Mouse (Mus musculus) stomach, postnatal 0 days (tissue): ENCODE data around the gene Stard13. TPM values are rescaled to one million over a fixed set of nuclear protein-coding genes. Genes with fewer than 3 reads are reported as not detected.

ENCODE experiments used
- ATAC-seq: fragments of 200-750 bp; cut with Nextera tagmentation; 2 replicates; pipeline ENCODE4 v1.8.0; 2017; ENCODE audit not compliant: low FRiP score, low TSS enrichment
- DNase-seq: peaks from one replicate; pipeline ENCODE4 v3.0.0-alpha.2; 2016; ENCODE audit warnings: low spot score
- H3K27ac ChIP-seq: fragments of 300-500 bp; sonication (generic); replicated peaks from 2 replicates; pipeline ENCODE4 v1.5.1; 2014; ENCODE audit warnings: mild to moderate bottlenecking, control low read depth
- H3K27me3 ChIP-seq: fragments of 300-500 bp; sonication (generic); 2 replicates; pipeline ENCODE4 v1.6.1; 2014; ENCODE audit warnings: low read length; ENCODE audit not compliant: control insufficient read depth, insufficient read depth
- H3K36me3 ChIP-seq: fragments of 300-500 bp; sonication (generic); 2 replicates; pipeline ENCODE4 v1.6.1; 2014; ENCODE audit warnings: low read length, mixed read lengths; ENCODE audit not compliant: control insufficient read depth, insufficient read depth
- H3K4me1 ChIP-seq: fragments of 300-500 bp; sonication (generic); replicated peaks from 2 replicates; pipeline ENCODE4 v1.6.1; 2014; ENCODE audit warnings: antibody characterized with exemption; ENCODE audit not compliant: control insufficient read depth, insufficient read depth
- H3K4me2 ChIP-seq: fragments of 300-500 bp; sonication (generic); replicated peaks from 2 replicates; pipeline ENCODE4 v1.6.1; 2014; ENCODE audit warnings: low read depth, mild to moderate bottlenecking, control low read depth, moderate library complexity
- H3K4me3 ChIP-seq: fragments of 300-500 bp; sonication (generic); 2 replicates; pipeline ENCODE4 v1.5.1; 2014; ENCODE audit warnings: low read depth, low read length, control low read depth
- H3K9ac ChIP-seq: fragments of 300-500 bp; sonication (generic); 2 replicates; pipeline ENCODE4 v1.6.1; 2014; ENCODE audit warnings: mild to moderate bottlenecking, low read length, control low read depth, mixed read lengths
- H3K9me3 ChIP-seq: fragments of 300-500 bp; sonication (generic); 2 replicates; pipeline ENCODE4 v1.6.1; 2016; ENCODE audit warnings: low read length; ENCODE audit not compliant: control insufficient read depth
- CTCF ChIP-seq: IDR thresholded peaks from 2 replicates; pipeline ENCODE4 v1.5.1; 2016; ENCODE audit warnings: antibody characterized with exemption, low read depth, mild to moderate bottlenecking, moderate library complexity
- EP300 ChIP-seq: optimal IDR thresholded peaks from 2 replicates; pipeline ENCODE3; 2016; ENCODE audit warnings: antibody characterized with exemption
- WGBS: fragments of 180-500 bp; shearing (Covaris S2); extraction: QIAGEN DNeasy Blood & Tissue Kit; methylation state at CpG from one replicate; pipeline ENCODE4 v1.1.7; 2014; 5-methylcytosine and 5-hydroxymethylcytosine counted together
- polyA plus RNA-seq: library from polyadenylated mRNA; unstranded; fragments of >200 nt; fragmentation: Nextera tagmentation; extraction: Ambion mirVana; gene quantifications from 2 replicates; pipeline ENCODE4 v1.2.1, GENCODE M21; 2015

Gene Stard13
- polyA plus RNA-seq, 1 experiment from 2014 or later = 6.1 TPM

DNA sequence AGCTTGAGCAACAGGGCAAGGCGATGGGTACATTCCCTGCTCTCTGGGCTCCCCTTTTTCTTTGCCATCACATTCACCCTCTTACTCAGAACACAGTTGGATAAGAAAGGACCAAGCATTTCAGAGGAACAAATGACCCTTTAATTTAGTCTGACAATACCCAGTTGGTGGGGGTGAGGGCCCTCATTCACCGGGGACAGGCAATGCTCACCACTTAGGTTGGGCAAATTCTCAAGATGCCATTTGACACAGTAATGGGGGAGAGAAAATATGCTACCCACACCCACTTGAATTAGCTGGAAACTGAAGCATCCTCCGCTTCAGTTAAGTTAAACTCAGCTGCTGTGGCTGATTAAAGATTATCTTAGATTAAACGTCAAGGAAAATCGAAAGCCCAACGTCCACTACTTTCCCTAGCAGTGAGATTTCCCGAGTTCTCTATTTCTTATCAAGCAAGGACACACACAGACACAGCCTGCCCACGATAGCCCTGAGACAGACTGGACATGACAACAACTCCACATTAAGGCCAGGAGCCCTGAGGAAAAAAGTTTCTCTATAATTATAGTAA is 48.3 kb downstream of the Stard13 start:
- Histone ChIP-seq H3K4me1 (no peaks in the 10 kb centered on the region), H3K9ac (no peak overlapping the region), H3K4me3 (no peak overlapping the region), H3K4me2 (no peak overlapping the region), H3K9me3 (no peaks in the 10 kb centered on the region), H3K36me3 (no peaks in the 10 kb centered on the region), H3K27ac (no peak overlapping the region), H3K27me3 (no peaks in the 10 kb centered on the region)
- ATAC-seq (no peak), DNase-seq (no peak)
- WGBS = 60% methylated on average over 8 of the region's 8 CpGs
- TF ChIP-seq CTCF (no peak), EP300 (no peak)

- Histone ChIP-seq H3K9ac (no peak overlapping the region), H3K4me3 (no peak overlapping the region), H3K9me3 (no peaks in the 10 kb centered on the region), H3K4me2 (no peak overlapping the region), H3K27me3 (no peaks in the 10 kb centered on the region), H3K4me1 (no peaks in the 10 kb centered on the region), H3K36me3 (no peaks in the 10 kb centered on the region), H3K27ac (no peak overlapping the region)
- no peak for TF ChIP-seq CTCF
- TF ChIP-seq EP300 = no peak
- DNase-seq (no peak), ATAC-seq (peak; percentile 61; the same call in 1 of the 2 replicates)
- 67% methylated on average over 11 of the region's 11 CpGs for WGBS
Measured at GRCm38 (mm10) chr5:151183656-151184240, 49.9 kb downstream of the Stard13 start.

- Histone ChIP-seq H3K4me2 (no peak overlapping the region), H3K4me3 (no peak overlapping the region), H3K4me1 (no peaks in the 10 kb centered on the region), H3K9me3 (no peaks in the 10 kb centered on the region), H3K27me3 (no peaks in the 10 kb centered on the region), H3K9ac (no peak overlapping the region), H3K27ac (no peak overlapping the region), H3K36me3 (no peaks in the 10 kb centered on the region)
- TF ChIP-seq CTCF (no peak), EP300 (no peak)
- ATAC-seq (no peak), DNase-seq (no peak)
- WGBS = 87% methylated on average over 8 of the region's 8 CpGs
Measured at GRCm38 (mm10) chr5:151181288-151181687, 52.3 kb downstream of the Stard13 start.

- H3K9me3 ChIP-seq = no peaks in the 10 kb centered on the region
- no peak overlapping the region for H3K4me2 ChIP-seq
- no peak overlapping the region for H3K9ac ChIP-seq
- no peak overlapping the region for H3K4me3 ChIP-seq
- DNase-seq (no peak), ATAC-seq (no peak)
- H3K27ac ChIP-seq = no peak overlapping the region
- no peaks in the 10 kb centered on the region for H3K4me1 ChIP-seq
- H3K36me3 ChIP-seq = no peaks in the 10 kb centered on the region
- no peaks in the 10 kb centered on the region for H3K27me3 ChIP-seq
- WGBS = 62% methylated on average over 9 of the region's 9 CpGs
- no peak for TF ChIP-seq EP300
- TF ChIP-seq CTCF = no peak
Measured at GRCm38 (mm10) chr5:151180176-151180785, 53.4 kb downstream of the Stard13 start.

DNA sequence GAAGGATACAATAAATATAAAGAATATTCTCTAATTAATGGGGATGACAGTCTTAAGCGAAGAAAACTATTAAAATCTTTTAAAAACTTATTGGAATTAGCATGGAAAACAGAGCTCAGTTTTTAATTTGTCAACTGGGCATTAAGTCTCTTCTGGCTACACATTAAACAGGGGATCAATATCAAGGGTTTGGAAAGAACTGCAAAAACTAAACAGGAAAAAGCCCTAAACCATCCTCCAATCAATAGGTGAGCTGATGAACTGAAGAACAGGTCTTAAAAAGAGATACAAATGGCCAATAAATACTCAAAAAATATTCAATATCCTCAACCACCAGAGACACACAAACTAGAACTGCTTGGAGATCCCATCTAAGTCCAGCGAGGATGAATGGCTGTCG is 56.5 kb downstream of the Stard13 start:
- Histone ChIP-seq H3K4me2 (no peak overlapping the region), H3K4me1 (no peaks in the 10 kb centered on the region; the same call in 1 of the 2 replicates), H3K4me3 (no peak overlapping the region), H3K36me3 (no peaks in the 10 kb centered on the region), H3K9ac (no peak overlapping the region), H3K27ac (no peak overlapping the region), H3K9me3 (no peaks in the 10 kb centered on the region), H3K27me3 (no peaks in the 10 kb centered on the region)
- TF ChIP-seq EP300 (no peak), CTCF (no peak)
- ATAC-seq = no peak
- no peak for DNase-seq
- 93% methylated on average over 3 of the region's 3 CpGs for WGBS

GRCm38 (mm10) chr5:151175897-151176313 is 57.7 kb downstream of the Stard13 start:
- no peaks in the 10 kb centered on the region; the same call in 1 of the 2 replicates for H3K4me1 ChIP-seq
- no peaks in the 10 kb centered on the region for H3K9me3 ChIP-seq
- DNase-seq = peak; percentile 75
- no peak overlapping the region for H3K4me2 ChIP-seq
- H3K36me3 ChIP-seq = no peaks in the 10 kb centered on the region
- no peaks in the 10 kb centered on the region for H3K27me3 ChIP-seq
- 0 out of 2 replicates have a peak overlapping the region, but pooled peaks have one; percentile 49 for H3K27ac ChIP-seq
- TF ChIP-seq CTCF (no peak), EP300 (no peak)
- WGBS = 35% methylated on average over 4 of the region's 4 CpGs
- H3K4me3 ChIP-seq = no peak overlapping the region
- no peak overlapping the region for H3K9ac ChIP-seq
- ATAC-seq = peak; percentile 90
